Mouse (Mus musculus) hindbrain, postnatal 0 days (tissue): ENCODE results near the gene Sgip1. TPM values are rescaled to one million over a fixed set of nuclear protein-coding genes. Genes with fewer than 3 reads are reported as not detected.

Experiments
- ATAC-seq: fragments of 200-750 bp; cut with Nextera tagmentation; 2 replicates; pipeline ENCODE4 v1.8.0; 2017; ENCODE audit warnings: mild to moderate bottlenecking, moderate TSS enrichment, moderate library complexity
- DNase-seq: peaks from one replicate; pipeline ENCODE4 v3.0.0-alpha.2; 2015; ENCODE audit warnings: low spot score
- H3K27ac ChIP-seq: fragments of 300-500 bp; sonication (generic); 2 replicates; pipeline ENCODE4 v1.5.1; 2014; ENCODE audit warnings: mild to moderate bottlenecking
- H3K27me3 ChIP-seq: fragments of 300-500 bp; sonication (generic); 2 replicates; pipeline ENCODE4 v1.6.1; 2014; ENCODE audit warnings: low read length, mixed read lengths; ENCODE audit not compliant: insufficient read depth
- H3K36me3 ChIP-seq: fragments of 300-500 bp; sonication (generic); 2 replicates; pipeline ENCODE4 v1.6.1; 2014; ENCODE audit warnings: low read length, mixed read lengths; ENCODE audit not compliant: insufficient read depth
- H3K4me1 ChIP-seq: fragments of 300-500 bp; sonication (generic); 2 replicates; pipeline ENCODE4 v1.6.1; 2014; ENCODE audit warnings: antibody characterized with exemption, low read length, mixed read lengths; ENCODE audit not compliant: insufficient read depth
- H3K4me2 ChIP-seq: fragments of 300-500 bp; sonication (generic); 2 replicates; pipeline ENCODE4 v1.6.1; 2014; ENCODE audit warnings: low read depth, mild to moderate bottlenecking, low read length, moderate library complexity, mixed read lengths
- H3K4me3 ChIP-seq: fragments of 300-500 bp; sonication (generic); 2 replicates; pipeline ENCODE4 v1.5.1; 2014; ENCODE audit warnings: low read length
- H3K9ac ChIP-seq: fragments of 300-500 bp; sonication (generic); replicated peaks from 2 replicates; pipeline ENCODE4 v1.6.1; 2014; ENCODE audit warnings: mild to moderate bottlenecking, low read length, moderate library complexity, mixed read lengths
- H3K9me3 ChIP-seq: fragments of 300-500 bp; sonication (generic); 2 replicates; pipeline ENCODE4 v1.6.1; 2016; ENCODE audit warnings: low read length, mixed read lengths
- CTCF ChIP-seq: IDR thresholded peaks from 2 replicates; pipeline ENCODE4 v1.5.1; 2016; ENCODE audit warnings: antibody characterized with exemption, control low read depth, low read depth
- WGBS: fragments of 180-500 bp; shearing (Covaris S2); extraction: QIAGEN DNeasy Blood & Tissue Kit; methylation state at CpG from one replicate; pipeline ENCODE4 v1.1.7; 2014; 5-methylcytosine and 5-hydroxymethylcytosine counted together
- polyA plus RNA-seq: library from polyadenylated mRNA; unstranded; fragments of >200 nt; fragmentation: Nextera tagmentation; extraction: Ambion mirVana; gene quantifications from 2 replicates; pipeline ENCODE4 v1.2.1, GENCODE M21; 2015
- total RNA-seq: library from RNA; depleted of rRNA; stranded (reverse); fragments of >200 nt; gene quantifications from 2 replicates; pipeline ENCODE4 v1.2.3, GENCODE M21; 2014

The Sgip1 gene
- total and polyA plus RNA-seq, 2 experiments from 2014 or later: 34.6 to 62.0 TPM

- ATAC-seq (no peak), DNase-seq (no peak)
- no peak overlapping the region for H3K4me2 ChIP-seq
- H3K27me3 ChIP-seq: no peaks in the 10 kb centered on the region
- no peak overlapping the region for H3K4me3 ChIP-seq
- no peaks in the 10 kb centered on the region for H3K9me3 ChIP-seq
- no peak for TF ChIP-seq CTCF
- H3K9ac ChIP-seq: no peak overlapping the region
- WGBS: 78% methylated on average over 1 of the region's 1 CpGs
- no peaks in the 10 kb centered on the region for H3K36me3 ChIP-seq
- H3K27ac ChIP-seq: no peak overlapping the region
- H3K4me1 ChIP-seq: 0 out of 2 replicates have a peak, but pooled peaks cover 4% of the 10 kb centered on the region
These were observed 60.4 kb downstream of the Sgip1 start for GRCm38 (mm10) chr4:102801471-102801870.

- Histone ChIP-seq H3K4me3 (no peak overlapping the region), H3K9ac (no peak overlapping the region), H3K27me3 (no peaks in the 10 kb centered on the region), H3K9me3 (no peaks in the 10 kb centered on the region), H3K4me1 (0 out of 2 replicates have a peak, but pooled peaks cover 4% of the 10 kb centered on the region), H3K36me3 (no peaks in the 10 kb centered on the region), H3K4me2 (no peak overlapping the region), H3K27ac (no peak overlapping the region)
- ATAC-seq: no peak
- no peak for DNase-seq
- 92% methylated on average over 4 of the region's 4 CpGs for WGBS
- TF ChIP-seq CTCF: no peak
These were observed 60.8 kb downstream of the Sgip1 start for GRCm38 (mm10) chr4:102801936-102802335.

- H3K4me1 ChIP-seq: 0 out of 2 replicates have a peak, but pooled peaks cover 4% of the 10 kb centered on the region
- WGBS: 42% methylated on average over 5 of the region's 5 CpGs
- H3K4me3 ChIP-seq: no peak overlapping the region
- H3K27ac ChIP-seq: no peak overlapping the region
- no peak overlapping the region for H3K4me2 ChIP-seq
- H3K27me3 ChIP-seq: no peaks in the 10 kb centered on the region
- peak; percentile 19 for DNase-seq
- H3K9ac ChIP-seq: no peak overlapping the region
- ATAC-seq: peak; percentile 74
- TF ChIP-seq CTCF: no peak
- H3K9me3 ChIP-seq: no peaks in the 10 kb centered on the region
- H3K36me3 ChIP-seq: no peaks in the 10 kb centered on the region
These were observed 63.5 kb downstream of the Sgip1 start for GRCm38 (mm10) chr4:102804611-102805010.

GRCm38 (mm10) chr4:102806987-102807386, 65.9 kb downstream of the Sgip1 start:
- Histone ChIP-seq H3K4me2 (no peak overlapping the region), H3K27me3 (no peaks in the 10 kb centered on the region), H3K9me3 (no peaks in the 10 kb centered on the region), H3K4me3 (no peak overlapping the region), H3K9ac (no peak overlapping the region), H3K36me3 (no peaks in the 10 kb centered on the region), H3K27ac (no peak overlapping the region), H3K4me1 (0 out of 2 replicates have a peak, but pooled peaks cover 4% of the 10 kb centered on the region)
- TF ChIP-seq CTCF: no peak
- DNase-seq (no peak), ATAC-seq (no peak)
- WGBS: 84% methylated on average over 3 of the region's 3 CpGs

- no peak overlapping the region for H3K4me3 ChIP-seq
- 0 out of 2 replicates have a peak, but pooled peaks cover 4% of the 10 kb centered on the region for H3K4me1 ChIP-seq
- H3K36me3 ChIP-seq: no peaks in the 10 kb centered on the region
- no peak for DNase-seq
- H3K9ac ChIP-seq: no peak overlapping the region
- no peak for TF ChIP-seq CTCF
- no peaks in the 10 kb centered on the region for H3K9me3 ChIP-seq
- no peak overlapping the region for H3K27ac ChIP-seq
- H3K27me3 ChIP-seq: no peaks in the 10 kb centered on the region
- no peak overlapping the region for H3K4me2 ChIP-seq
- ATAC-seq: no peak
These were observed 67.2 kb downstream of the Sgip1 start for GRCm38 (mm10) chr4:102808258-102808657.

- Histone ChIP-seq H3K36me3 (no peaks in the 10 kb centered on the region), H3K9me3 (no peaks in the 10 kb centered on the region), H3K4me2 (no peak overlapping the region), H3K27me3 (no peaks in the 10 kb centered on the region), H3K4me3 (no peak overlapping the region), H3K4me1 (0 out of 2 replicates have a peak, but pooled peaks cover 3% of the 10 kb centered on the region), H3K27ac (no peak overlapping the region), H3K9ac (no peak overlapping the region)
- ATAC-seq (no peak), DNase-seq (no peak)
- 81% methylated on average over 4 of the region's 4 CpGs for WGBS
- TF ChIP-seq CTCF: no peak
These were observed 68.2 kb downstream of the Sgip1 start for GRCm38 (mm10) chr4:102809296-102809695.

GRCm38 (mm10) chr4:102810277-102810676, 69.2 kb downstream of the Sgip1 start:
- Histone ChIP-seq H3K27ac (no peak overlapping the region), H3K4me1 (no peaks in the 10 kb centered on the region), H3K4me3 (no peak overlapping the region), H3K9ac (no peak overlapping the region), H3K4me2 (no peak overlapping the region), H3K9me3 (no peaks in the 10 kb centered on the region), H3K36me3 (no peaks in the 10 kb centered on the region), H3K27me3 (no peaks in the 10 kb centered on the region)
- TF ChIP-seq CTCF: no peak
- DNase-seq (no peak), ATAC-seq (no peak)
- 97% methylated on average over 1 of the region's 1 CpGs for WGBS
